Mouse (Mus musculus) urinary bladder, adult 18-20 months (tissue): Measurements from ENCODE around the gene Olfr132.
"Not testable (repeated sequence)": the region's sequence is repeated elsewhere in the genome, so short reads cannot be mapped to it uniquely, and the experiment has no call there.

ENCODE experiments used
- DNase-seq, 2 experiments: peaks; one replicate each; pipeline ENCODE4 v3.0.0; 2022; ENCODE audit warnings: low spot score in 2 of 2, mixed read lengths in 2 of 2

Olfr132 gene

GRCm38 (mm10) chr17:38134426-38134825, at the start of gene Olfr132:
Gene Olfr132 (minus strand): TSS chr17:38134526.
- DNase-seq: no peak

GRCm38 (mm10) chr17:38171088-38171487, 36.8 kb upstream of the Olfr132 start, which contains the start of gene Olfr134:
Gene Olfr134 (plus strand): TSS chr17:38171388.
- DNase-seq: no peak

DNA sequence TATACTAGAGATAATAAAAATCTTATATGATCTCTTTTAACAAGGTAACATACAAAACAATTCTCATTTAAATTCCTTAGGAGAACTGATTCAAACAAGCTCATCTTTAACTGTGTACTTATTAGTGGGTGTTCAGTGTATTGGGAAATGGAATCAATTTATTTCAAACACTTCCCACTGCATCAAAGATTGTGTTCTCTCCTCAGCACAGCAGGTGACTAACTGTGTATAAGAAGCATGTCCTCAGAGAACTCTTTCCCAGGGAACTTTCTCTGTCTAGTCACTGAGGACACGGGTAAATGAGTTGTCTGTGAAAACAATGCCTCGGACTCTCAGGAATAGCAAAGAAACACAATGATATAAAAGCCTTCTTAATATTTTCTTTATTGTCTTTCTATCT, 10.7 kb upstream of the Olfr132 start, which contains the start of gene Olfr133:
Gene Olfr133 (plus strand): TSS at position 301 of the 400 bp plus-strand sequence.
- no peak for DNase-seq

- not testable (repeated sequence) for DNase-seq
Measured at GRCm38 (mm10) chr17:38125371-38125770, 9.0 kb downstream of the Olfr132 start.

- not testable (repeated sequence) for DNase-seq
Measured at GRCm38 (mm10) chr17:38124199-38124598, 10.1 kb downstream of the Olfr132 start.

DNA sequence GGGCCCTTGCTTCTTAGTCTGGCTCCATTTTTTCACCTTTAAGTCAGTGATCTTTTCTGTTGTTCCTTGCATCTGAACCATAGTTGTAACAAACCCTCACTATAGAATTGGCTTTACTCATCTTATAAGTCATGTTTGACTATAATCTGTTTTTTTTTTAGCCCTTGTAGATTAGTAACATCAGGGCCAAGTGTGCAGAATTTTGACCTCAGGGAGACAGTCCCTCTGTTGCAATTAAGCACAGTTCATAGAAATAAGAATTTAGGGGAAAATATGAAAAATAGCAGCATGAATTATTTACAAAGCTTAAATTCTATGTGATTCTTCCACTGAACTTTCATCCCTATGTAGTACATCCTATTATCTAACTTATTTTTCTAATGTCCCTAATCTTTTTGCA, 45.7 kb downstream of the Olfr132 start, which contains the start of gene Olfr131:
Gene Olfr131 (minus strand): TSS at position 101 of the 400 bp plus-strand sequence.
- no peak for DNase-seq

DNA sequence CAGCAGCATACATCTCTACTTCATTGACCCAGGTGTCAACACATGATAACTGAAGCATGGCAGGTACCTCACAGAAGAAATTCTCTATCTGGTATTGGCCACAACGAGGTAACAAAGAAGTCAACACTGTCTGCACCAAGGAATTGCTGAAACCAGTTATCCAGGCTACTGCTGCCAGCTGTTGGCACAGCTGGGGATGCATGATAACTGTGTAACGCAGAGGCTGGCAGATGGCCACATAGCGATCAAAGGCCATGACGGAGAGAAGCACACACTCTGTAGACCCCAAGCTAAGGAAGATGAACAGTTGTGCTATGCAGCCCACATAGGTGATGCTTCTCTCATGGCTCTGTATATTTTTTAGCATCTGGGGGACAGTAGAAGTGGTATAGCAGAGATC, 52.0 kb downstream of the Olfr132 start:
- DNase-seq: no peak
